Mouse (Mus musculus) gastrocnemius, adult 8-10 months (tissue): Measurements from ENCODE around the gene Klf13. TPM values are rescaled to one million over a fixed set of nuclear protein-coding genes. Genes with fewer than 3 reads are reported as not detected.
A peak's percentile ranks its signal among the peaks of the same experiment; 100 is the strongest.

Source experiments
- DNase-seq, 2 experiments: peaks; one replicate each; pipeline ENCODE4 v3.0.0; 2022; ENCODE audit warnings: low spot score in 2 of 2
- total RNA-seq, 4 experiments: library from RNA; stranded (reverse); gene quantifications; 2 replicates each; pipeline ENCODE4 v1.2.4; 2022

Klf13 gene
- 10 to 100 TPM; 35.8 to 65.5 (median 41.6) TPM for total RNA-seq

GRCm38 (mm10) chr7:63938914-63939396, at the start of gene Klf13:
Gene Klf13 (minus strand): TSS chr7:63938915.
- peak; percentile 96 to 98 for DNase-seq

DNA sequence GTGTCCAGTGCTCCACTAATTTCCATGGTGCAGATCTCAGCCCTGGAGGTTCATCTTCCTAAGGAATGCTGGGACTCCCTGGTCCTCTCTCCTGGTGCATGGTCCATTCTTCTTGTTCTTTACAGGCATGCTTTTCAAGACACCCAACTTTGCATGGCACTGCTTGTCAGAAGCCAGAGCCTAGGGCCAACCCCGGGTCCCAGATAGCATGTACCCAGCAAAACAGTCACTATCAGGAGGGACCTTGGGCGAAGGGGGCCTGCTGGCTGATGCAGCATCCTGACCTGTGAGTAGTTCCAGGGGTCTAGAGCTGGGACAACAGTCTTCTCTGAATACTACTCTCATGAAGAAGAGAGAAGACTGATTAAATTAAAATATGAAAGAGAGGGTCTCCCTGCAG, 49.7 kb upstream of the Klf13 start:
- DNase-seq = no peak

GRCm38 (mm10) chr7:63986407-63987182, 47.9 kb upstream of the Klf13 start:
- no peak for DNase-seq

- no peak for DNase-seq
Observed at GRCm38 (mm10) chr7:63985696-63986406, 47.1 kb upstream of the Klf13 start.

DNA sequence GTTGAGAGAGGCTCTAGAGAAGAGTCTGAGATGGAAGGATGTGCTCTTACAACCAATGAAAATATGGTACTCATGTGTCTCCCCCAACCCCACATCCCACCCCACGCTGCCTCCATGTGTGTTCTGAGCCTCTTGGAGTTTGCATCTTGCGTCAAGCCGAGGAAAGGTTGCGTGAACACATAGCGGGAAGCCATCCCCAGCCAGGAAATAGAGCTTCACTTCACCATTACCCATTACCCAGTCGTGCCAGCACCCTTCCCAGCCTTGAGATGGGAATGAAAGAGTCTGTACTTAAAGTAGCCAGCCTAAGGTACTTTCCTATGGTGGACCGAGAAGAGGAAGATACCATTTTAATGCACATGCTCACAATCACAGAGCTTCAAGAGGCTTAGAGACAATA, 46.6 kb upstream of the Klf13 start:
- DNase-seq = no peak

- no peak for DNase-seq
Observed at GRCm38 (mm10) chr7:63984329-63984728, 45.6 kb upstream of the Klf13 start.

GRCm38 (mm10) chr7:63977631-63978030, 38.9 kb upstream of the Klf13 start:
- no peak for DNase-seq

GRCm38 (mm10) chr7:63970986-63971385, 32.3 kb upstream of the Klf13 start:
- no peak for DNase-seq

DNA sequence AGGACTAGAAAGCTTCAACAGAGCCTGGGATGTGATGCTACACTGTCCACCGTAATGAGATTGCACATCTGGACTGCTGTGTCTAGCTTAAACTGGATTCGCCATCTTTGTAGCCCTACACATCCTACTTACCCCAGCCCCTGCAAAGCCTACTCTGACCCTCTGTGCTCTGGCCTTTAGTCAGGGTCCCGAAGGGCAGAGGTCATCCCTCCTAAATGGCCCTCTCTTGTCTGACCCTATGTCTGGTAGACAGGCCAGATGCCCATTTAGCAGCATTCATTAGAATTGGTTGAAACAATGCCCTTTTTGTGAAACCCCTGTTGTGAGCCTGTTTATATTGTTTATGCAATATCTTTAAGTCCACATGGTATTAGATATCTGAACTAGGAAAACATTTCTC, 31.2 kb upstream of the Klf13 start:
- no peak for DNase-seq

- DNase-seq = no peak
Observed at GRCm38 (mm10) chr7:63965635-63966418, 27.1 kb upstream of the Klf13 start.

DNA sequence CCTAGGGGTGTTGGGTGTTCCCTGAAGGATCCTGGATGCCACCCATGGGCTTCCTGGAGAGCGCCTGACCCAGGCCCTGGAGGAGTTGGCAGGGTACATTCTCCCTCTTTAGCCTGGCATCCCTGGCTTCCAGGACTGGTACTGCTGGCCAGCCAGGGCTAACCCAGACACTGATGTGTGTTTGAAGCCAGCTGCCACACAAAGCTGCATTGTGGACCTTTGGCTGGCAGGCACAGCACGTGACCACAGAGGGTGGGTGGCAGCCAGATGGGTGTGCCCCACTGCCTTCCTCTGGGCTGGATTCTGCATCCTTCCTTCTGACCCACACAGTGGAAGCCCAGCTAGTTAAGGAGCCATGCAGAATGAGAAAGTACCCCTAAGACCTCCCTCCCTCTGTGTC, 26.4 kb upstream of the Klf13 start:
- DNase-seq = no peak

GRCm38 (mm10) chr7:63964121-63964520, 25.4 kb upstream of the Klf13 start:
- no peak for DNase-seq

DNA sequence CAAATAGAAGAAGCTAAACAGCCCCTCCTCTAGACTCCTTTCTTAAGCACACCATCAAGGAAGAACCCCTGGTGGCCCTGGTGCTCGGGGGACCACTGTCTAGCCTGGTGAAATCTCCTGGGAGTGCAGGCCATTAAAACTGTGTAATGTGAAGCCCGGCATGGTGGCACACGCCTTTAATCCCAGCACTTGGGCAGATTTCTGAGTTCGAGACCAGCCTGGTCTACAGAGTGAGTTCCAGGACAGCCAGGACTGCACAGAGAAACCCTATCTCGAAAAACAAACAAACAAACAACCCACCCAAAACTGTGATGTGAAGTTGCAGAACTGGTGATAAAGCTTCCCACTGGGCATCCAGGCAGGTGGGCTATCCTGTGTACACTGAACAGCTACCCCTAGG, 24.9 kb upstream of the Klf13 start:
- no peak for DNase-seq

- no peak for DNase-seq
Observed at GRCm38 (mm10) chr7:63957872-63958640, 19.3 kb upstream of the Klf13 start.

GRCm38 (mm10) chr7:63956981-63957713, 18.4 kb upstream of the Klf13 start:
- no peak for DNase-seq

DNA sequence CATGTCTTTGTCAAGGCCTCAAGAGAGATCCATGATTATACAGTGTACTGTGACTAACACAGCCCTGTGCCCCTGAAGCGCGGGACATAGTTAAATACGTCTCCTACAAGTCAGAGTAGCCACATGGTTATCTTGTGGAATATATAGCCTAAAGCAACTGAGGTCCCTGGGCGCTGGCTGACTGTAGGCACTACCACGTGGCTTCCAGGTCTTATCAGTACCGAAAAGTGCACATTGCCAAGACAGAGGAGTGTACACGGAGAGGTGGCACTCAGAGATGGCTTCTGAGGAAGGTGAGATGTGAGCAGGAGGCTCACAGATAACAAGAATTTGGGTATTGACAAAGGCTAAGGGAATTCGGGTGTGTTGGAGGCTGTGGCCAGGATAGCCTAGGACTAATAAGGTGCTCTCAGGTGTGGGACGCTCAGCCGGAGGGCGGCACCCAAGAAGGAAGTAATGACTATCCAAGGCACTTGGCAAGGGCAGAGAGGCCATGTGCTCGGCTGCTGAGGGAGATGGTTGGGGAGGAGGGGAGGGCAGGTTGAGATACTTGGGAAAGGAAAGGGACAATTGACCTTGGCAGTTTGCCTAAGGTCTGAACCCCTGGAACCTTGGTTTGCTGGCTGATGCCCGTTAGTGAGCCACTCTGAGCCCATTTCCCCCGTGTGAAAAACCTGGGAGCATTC, 17.6 kb upstream of the Klf13 start:
- no peak for DNase-seq

GRCm38 (mm10) chr7:63955440-63955839, 16.7 kb upstream of the Klf13 start:
- DNase-seq = no peak

DNA sequence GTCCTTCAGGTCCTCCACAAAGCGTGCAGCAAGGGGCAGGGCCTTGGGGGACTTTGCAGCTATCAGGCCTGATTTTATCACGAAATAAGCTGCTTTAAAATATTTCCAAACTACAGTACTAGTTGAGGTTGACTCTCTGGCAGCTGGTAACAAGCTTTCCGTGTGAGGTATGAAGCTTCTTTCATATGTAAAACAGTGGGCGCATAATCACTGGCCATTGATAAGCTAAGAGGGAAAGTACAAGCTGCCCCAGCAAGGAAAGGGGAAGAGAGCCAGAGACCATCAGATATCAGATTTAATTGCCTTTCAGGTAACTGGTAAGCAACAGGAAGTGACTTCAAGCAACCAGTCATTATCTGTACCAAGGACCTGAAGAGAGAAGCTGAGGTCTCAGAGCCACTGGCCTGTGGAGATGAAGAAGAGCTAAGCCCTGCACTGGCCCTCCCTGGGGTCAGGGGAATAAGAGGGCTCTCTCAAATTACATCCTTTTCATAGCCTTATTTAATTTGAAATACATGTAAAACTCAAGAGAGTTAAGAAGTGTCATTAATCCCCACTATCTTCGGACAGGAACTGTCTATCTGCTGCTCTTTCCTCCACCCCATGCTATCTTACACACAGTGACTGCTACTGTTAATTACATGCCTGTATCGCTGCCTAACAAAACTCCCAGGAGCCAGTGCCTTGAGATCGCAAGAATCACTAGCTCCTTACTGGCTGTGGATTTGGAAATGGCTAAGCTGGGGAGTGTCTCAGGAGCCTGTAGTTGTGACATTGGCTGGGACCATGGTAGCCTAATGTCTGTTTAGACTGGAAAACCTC, 13.6 kb upstream of the Klf13 start:
- DNase-seq = no peak
